Mouse (Mus musculus) thymus, adult 2 months (tissue): ENCODE measurements around the gene Ccdc106. TPM values are rescaled to one million over a fixed set of nuclear protein-coding genes. Genes with fewer than 3 reads are reported as not detected.

Experiments
- DNase-seq: peaks from one replicate; pipeline ENCODE4 v3.0.0; 2021
- H3K27ac ChIP-seq: fragments of 200-500 bp; 2 replicates; pipeline ENCODE4 v1.5.1; 2012; ENCODE audit warnings: low read length, control low read depth; ENCODE audit not compliant: control insufficient read depth, insufficient read depth
- H3K27me3 ChIP-seq: fragments of 200-500 bp; 2 replicates; pipeline ENCODE4 v1.6.1; 2012; ENCODE audit warnings: mild to moderate bottlenecking, low read length, moderate library complexity, mixed read lengths; ENCODE audit not compliant: control insufficient read depth, insufficient read depth
- H3K36me3 ChIP-seq: fragments of 200-500 bp; 2 replicates; pipeline ENCODE4 v1.6.1; 2012; ENCODE audit warnings: mild to moderate bottlenecking, low read length, moderate library complexity; ENCODE audit not compliant: control insufficient read depth, insufficient read depth
- H3K4me1 ChIP-seq: fragments of 200-500 bp; replicated peaks from 2 replicates; pipeline ENCODE4 v1.6.1; 2012; ENCODE audit warnings: low read length; ENCODE audit not compliant: control insufficient read depth, insufficient read depth
- H3K4me3 ChIP-seq: fragments of 200-500 bp; 2 replicates; pipeline ENCODE4 v1.5.1; 2012; ENCODE audit warnings: mild to moderate bottlenecking, low read length, control low read depth, moderate library complexity; ENCODE audit not compliant: control insufficient read depth, insufficient read depth
- CTCF ChIP-seq: fragments of 200-500 bp; IDR thresholded peaks from 2 replicates; pipeline ENCODE4 v1.5.1; 2012; ENCODE audit warnings: mild to moderate bottlenecking, control low read depth, low read length, moderate library complexity, borderline replicate concordance; ENCODE audit not compliant: control insufficient read depth, poor library complexity, insufficient read depth; ENCODE audit errors: extremely low read depth
- POLR2A ChIP-seq: fragments of 200-500 bp; IDR thresholded peaks from 2 replicates; pipeline ENCODE4 v1.6.1; 2012; ENCODE audit warnings: mild to moderate bottlenecking, low read length, control low read depth, moderate library complexity; ENCODE audit not compliant: control insufficient read depth, poor library complexity, insufficient read depth; ENCODE audit errors: extremely low read depth
- WGBS: fragments of 180-500 bp; shearing (Covaris S2); methylation state at CpG from one replicate; pipeline ENCODE4 v1.1.7; 2018; 5-methylcytosine and 5-hydroxymethylcytosine counted together
- polyA plus RNA-seq: library from polyadenylated mRNA; depleted of rRNA; stranded (reverse); fragments of >200 nt; gene quantifications from 2 replicates; pipeline ENCODE4 v1.2.3, GENCODE M21; 2012

The Ccdc106 gene
- polyA plus RNA-seq, 1 experiment: 0.97 TPM

DNA sequence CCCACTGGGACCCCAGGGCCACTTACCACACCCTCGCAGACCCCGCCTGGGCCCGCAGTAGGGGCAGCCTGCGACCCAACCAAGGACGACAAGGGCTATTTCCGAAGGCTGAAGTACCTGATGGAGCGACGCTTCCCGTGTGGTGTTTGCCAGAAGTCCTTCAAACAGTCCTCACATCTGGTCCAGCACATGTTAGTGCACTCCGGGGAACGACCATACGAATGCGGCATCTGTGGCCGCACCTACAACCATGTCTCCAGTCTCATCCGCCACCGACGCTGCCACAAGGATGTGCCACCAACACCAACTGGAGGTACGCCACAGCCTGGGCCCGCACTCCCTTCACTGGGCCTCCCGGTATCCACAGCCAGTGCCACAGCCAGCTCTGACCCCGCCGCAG is 9.2 kb downstream of the Ccdc106 start:
- Histone ChIP-seq H3K27me3 (no peaks in the 10 kb centered on the region), H3K4me3 (no peak overlapping the region), H3K36me3 (peaks cover 46% of the 10 kb centered on the region), H3K4me1 (no peaks in the 10 kb centered on the region), H3K27ac (no peak overlapping the region)
- TF ChIP-seq CTCF: no peak
- no peak for TF ChIP-seq POLR2A
- 97% methylated on average over 22 of the region's 22 CpGs for WGBS
- DNase-seq: no peak

DNA sequence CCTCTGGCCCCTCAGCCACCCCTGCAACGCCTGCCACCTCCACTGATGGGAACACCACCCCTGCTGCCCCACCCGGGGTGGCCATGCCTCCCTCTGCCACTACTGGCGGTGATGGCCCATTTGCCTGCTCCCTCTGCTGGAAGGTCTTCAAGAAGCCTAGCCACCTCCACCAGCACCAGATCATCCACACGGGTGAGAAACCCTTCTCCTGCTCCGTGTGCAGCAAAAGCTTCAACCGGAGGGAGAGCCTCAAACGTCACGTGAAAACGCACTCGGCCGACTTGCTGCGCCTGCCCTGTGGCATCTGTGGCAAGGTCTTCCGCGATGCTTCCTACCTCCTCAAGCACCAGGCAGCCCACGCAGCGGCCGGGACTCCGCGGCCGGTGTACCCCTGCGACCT is 9.6 kb downstream of the Ccdc106 start:
- DNase-seq: no peak
- TF ChIP-seq CTCF (no peak), POLR2A (no peak)
- H3K36me3 ChIP-seq: peaks cover 46% of the 10 kb centered on the region
- H3K27me3 ChIP-seq: no peaks in the 10 kb centered on the region
- H3K27ac ChIP-seq: no peak overlapping the region
- whole genome bisulfite sequencing: 99% methylated on average over 21 of the region's 21 CpGs
- no peak overlapping the region for H3K4me3 ChIP-seq
- no peaks in the 10 kb centered on the region for H3K4me1 ChIP-seq

DNA sequence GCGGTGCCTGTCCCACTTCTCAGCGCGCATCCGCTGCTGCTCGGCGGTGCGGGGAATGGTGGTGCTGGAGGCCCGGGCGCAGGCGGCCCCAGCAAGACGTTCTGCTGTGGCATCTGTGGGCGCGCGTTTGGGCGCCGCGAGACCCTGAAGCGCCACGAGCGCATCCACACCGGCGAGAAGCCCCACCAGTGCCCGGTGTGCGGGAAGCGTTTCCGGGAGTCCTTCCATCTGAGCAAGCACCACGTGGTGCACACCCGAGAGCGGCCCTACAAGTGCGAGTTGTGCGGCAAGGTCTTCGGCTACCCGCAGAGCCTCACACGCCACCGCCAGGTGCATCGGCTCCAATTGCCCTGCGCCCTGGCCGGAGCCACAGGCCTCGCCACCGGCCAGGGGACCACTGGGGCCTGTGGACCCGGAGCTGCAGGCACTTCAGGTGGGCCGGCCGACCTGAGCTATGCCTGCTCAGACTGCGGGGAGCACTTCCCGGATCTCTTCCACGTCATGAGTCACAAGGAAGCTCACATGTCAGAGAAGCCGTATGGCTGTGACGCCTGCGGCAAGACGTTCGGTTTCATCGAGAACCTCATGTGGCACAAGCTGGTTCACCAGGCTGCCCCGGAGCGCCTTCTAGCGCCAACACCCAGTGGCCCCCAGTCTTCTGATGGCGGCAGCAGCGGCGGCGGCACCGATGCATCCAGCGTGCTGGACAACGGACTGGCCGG is 10.4 kb downstream of the Ccdc106 start:
- no peak for DNase-seq
- no peaks in the 10 kb centered on the region for H3K4me1 ChIP-seq
- 98% methylated on average over 63 of the region's 63 CpGs for WGBS
- no peak overlapping the region for H3K27ac ChIP-seq
- H3K4me3 ChIP-seq: no peak overlapping the region
- no peaks in the 10 kb centered on the region for H3K27me3 ChIP-seq
- H3K36me3 ChIP-seq: peaks cover 46% of the 10 kb centered on the region
- TF ChIP-seq CTCF (no peak), POLR2A (no peak)

DNA sequence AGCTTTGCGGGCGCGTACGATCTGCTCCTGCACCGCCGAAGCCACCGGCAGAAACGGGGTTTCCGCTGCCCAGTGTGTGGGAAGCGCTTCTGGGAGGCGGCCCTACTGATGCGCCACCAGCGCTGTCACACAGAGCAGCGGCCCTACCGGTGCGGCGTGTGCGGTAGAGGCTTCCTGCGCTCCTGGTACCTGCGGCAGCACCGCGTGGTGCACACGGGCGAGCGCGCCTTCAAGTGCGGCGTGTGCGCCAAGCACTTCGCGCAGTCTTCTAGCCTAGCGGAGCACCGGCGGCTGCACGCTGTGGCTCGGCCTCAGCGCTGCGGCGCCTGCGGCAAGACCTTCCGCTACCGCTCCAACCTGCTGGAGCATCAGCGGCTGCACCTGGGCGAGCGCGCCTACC is 11.1 kb downstream of the Ccdc106 start:
- H3K27ac ChIP-seq: no peak overlapping the region
- no peaks in the 10 kb centered on the region for H3K27me3 ChIP-seq
- TF ChIP-seq CTCF (no peak), POLR2A (no peak)
- DNase-seq: no peak
- no peaks in the 10 kb centered on the region for H3K4me1 ChIP-seq
- 98% methylated on average over 46 of the region's 46 CpGs for WGBS
- no peak overlapping the region for H3K4me3 ChIP-seq
- peaks cover 46% of the 10 kb centered on the region for H3K36me3 ChIP-seq

DNA sequence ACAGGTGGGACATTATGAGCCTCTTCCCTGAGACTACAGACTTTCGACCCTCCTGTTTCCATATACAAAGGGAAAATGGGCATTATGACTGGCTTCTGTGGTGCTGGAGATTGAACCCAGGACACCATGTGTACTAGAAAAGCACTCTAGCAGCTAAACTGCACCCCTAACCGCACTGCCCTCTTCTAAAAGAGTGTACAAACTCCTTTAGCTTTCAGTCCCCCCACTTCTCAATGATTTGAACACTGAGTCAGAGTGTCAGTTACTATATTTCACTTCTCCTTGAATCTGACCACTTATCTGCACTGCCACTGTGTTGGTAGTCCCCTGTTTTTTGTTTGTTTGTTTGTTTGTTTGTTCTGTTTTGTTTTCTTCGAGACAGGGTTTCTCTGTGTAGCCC is 13.5 kb downstream of the Ccdc106 start, which contains the start of gene 4632433K11Rik:
4632433K11Rik (plus strand) TSS at position 301 of the 400 bp plus-strand sequence.
- peaks cover 40% of the 10 kb centered on the region for H3K36me3 ChIP-seq

DNA sequence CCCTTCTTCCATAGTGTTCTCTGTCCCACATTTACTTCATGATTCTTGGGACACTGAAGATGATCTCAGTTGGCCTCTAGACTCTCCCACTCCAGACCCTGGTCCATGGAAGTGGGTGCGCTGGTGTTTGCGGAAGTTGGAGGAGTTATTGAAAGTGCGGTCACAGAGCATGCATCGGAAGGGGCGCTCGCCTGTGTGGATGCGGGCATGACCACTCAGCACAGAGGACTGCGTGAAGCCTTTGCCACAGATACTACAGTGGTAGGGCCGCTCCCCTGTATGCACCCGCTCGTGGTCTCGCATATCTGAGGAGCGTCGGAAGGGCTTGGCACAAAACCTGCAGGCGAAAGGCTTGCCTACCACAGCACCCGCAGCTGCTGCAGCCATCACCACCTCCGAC is 15.3 kb downstream of the Ccdc106 start:
- Histone ChIP-seq H3K27ac (no peak overlapping the region), H3K27me3 (no peaks in the 10 kb centered on the region), H3K36me3 (peaks cover 22% of the 10 kb centered on the region), H3K4me1 (peaks cover 6% of the 10 kb centered on the region), H3K4me3 (no peak overlapping the region)
- 98% methylated on average over 17 of the region's 17 CpGs for WGBS
- DNase-seq: no peak
- TF ChIP-seq POLR2A (no peak), CTCF (no peak)

More for the DNA sequence above, 13.5 kb downstream of the Ccdc106 start, which contains the start of gene 4632433K11Rik:
- TF ChIP-seq POLR2A (no peak), CTCF (no peak)
- Histone ChIP-seq H3K4me3 (no peak within 1 kb of the TSS), H3K27me3 (no peaks in the 10 kb centered on the region), H3K4me1 (peaks cover 2% of the 10 kb centered on the region), H3K27ac (no peak within 1 kb of the TSS)
- no peak for DNase-seq
- WGBS: 97% methylated on average over 3 of the region's 3 CpGs
